In the genomic region with DNA sequence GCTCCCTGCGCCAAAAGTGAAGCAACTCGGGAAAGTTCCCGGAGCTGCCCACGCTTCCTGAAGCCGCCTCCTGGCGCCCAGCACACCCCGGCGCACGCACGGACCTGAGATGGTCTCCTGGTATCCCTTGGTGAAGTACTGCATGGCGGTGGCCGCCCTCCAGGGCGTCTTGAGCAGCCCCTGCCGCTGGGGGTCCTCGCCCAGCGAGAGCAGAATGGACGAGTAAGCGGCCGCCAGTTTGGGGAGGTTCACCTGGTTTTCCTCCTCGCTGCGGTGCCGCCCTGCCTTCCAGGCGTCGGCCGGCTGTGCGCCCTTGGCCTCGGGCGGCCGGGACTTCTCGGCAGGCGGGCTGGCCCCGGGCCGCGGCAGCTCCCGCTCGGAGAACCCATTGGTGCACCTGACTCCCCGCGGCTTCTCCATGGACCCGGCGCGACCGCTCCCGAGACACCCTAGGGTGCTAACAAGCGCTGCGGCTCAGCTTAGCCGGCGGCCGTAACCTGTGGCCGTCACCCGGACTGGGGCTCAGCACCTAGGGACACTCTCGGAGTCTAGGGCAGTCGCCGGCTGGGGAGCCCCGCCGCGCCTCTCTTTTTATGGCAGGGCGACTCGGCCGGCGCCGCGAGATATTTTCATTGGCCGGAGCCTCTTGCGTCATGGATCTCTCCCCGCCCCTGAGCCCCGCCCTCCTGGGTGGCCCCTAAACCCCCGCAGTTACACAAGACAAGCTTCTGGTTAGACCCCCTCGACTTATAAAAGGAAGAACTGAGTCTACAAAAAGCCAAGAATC, we compare ENCODE assay signal across 8 mouse cellular contexts. TPM values are rescaled to one million over a fixed set of nuclear protein-coding genes. Genes with fewer than 3 reads are reported as not detected.
DNase-seq lines count a peak whose midpoint lies in the region; ATAC-seq and TF ChIP-seq lines count a peak whose summit lies in the region.

Gene Gch1, minus strand, starts transcription at position 566 of the 787 bp plus-strand sequence.

- peaks cover 27% of the 10 kb centered on the region for H3K27me3 ChIP-seq in hindbrain, embryonic 10.5 days (ENCODE audit: insufficient read depth, poor library complexity, severe bottlenecking)
- no peaks in the 10 kb centered on the region for H3K27me3 ChIP-seq in lung, postnatal 0 days (replicated peaks; ENCODE audit: insufficient read depth, low read length)

- peaks cover 0 to 2% of the 10 kb centered on the region in 2 experiments; a peak in 1 of 4 replicates for H3K4me1 ChIP-seq in ES-E14 (ENCODE audit: control insufficient read depth in 2 of 2, insufficient read depth in 2 of 2, low read length in 2 of 2, poor library complexity in 1 of 2)
- H3K4me1 ChIP-seq in hindbrain, embryonic 10.5 days (replicated peaks), result peaks cover 11% of the 10 kb centered on the region
- peaks cover 4% of the 10 kb centered on the region; the same call in 1 of the 2 replicates for H3K4me1 ChIP-seq in lung, postnatal 0 days (ENCODE audit: insufficient read depth, low read depth, low read length)

- no peak for DNase-seq in ES-E14 (ENCODE audit: low read depth, low spot score)
- DNase-seq in cerebellum, adult 8-10 months, result peak; percentile 18
- peak; percentile 48 for DNase-seq in forelimb bud, embryonic 11.5 days (ENCODE audit: low read depth, low spot score)
- peak; percentile 74 for DNase-seq in hindbrain, embryonic 10.5 days (ENCODE audit: low spot score)
- peak; percentile 58 to 73 for DNase-seq in layer of hippocampus, postnatal 10 days (ENCODE audit: low spot score in 2 of 2)
- peak; percentile 84 for DNase-seq in lung, postnatal 0 days (ENCODE audit: low spot score)
- peak; percentile 48 for DNase-seq in ovary, postnatal 10 days (ENCODE audit: low spot score)
- DNase-seq in thymus, postnatal 10 days (ENCODE audit: low spot score in 2 of 2), result peak; percentile 78 to 87

- no peaks in the 10 kb centered on the region for H3K9me3 ChIP-seq in ES-E14 (ENCODE audit: control insufficient read depth, insufficient read depth, low read depth, low read length)
- H3K9me3 ChIP-seq in hindbrain, embryonic 10.5 days, result no peaks in the 10 kb centered on the region
- H3K9me3 ChIP-seq in lung, postnatal 0 days (ENCODE audit: low read length), result no peaks in the 10 kb centered on the region

- WGBS in hindbrain, embryonic 10.5 days, result under 1% methylated on average over 68 of the region's 68 CpGs
- under 1% methylated on average over 46 of the region's 68 CpGs for WGBS in lung, postnatal 0 days

- peak within 1 kb of the TSS; percentile 98 for H3K4me2 ChIP-seq in lung, postnatal 0 days (replicated peaks; ENCODE audit: low read depth, low read length)

- peak; percentile 41; the same call in 1 of the 2 replicates for TF ChIP-seq CTCF in lung, postnatal 0 days (IDR thresholded peaks at IDR 0.05)

- peak within 1 kb of the TSS; percentile 77 for H3K9ac ChIP-seq in ES-E14 (ENCODE audit: insufficient read depth, low read depth, low read length, poor library complexity, severe bottlenecking)
- peak within 1 kb of the TSS; percentile 50 for H3K9ac ChIP-seq in lung, postnatal 0 days (replicated peaks; ENCODE audit: low read depth)

- H3K36me3 ChIP-seq in ES-E14 (ENCODE audit: control insufficient read depth, insufficient read depth, low read length, poor library complexity, severe bottlenecking), result no peaks in the 10 kb centered on the region
- H3K36me3 ChIP-seq in hindbrain, embryonic 10.5 days, result no peaks in the 10 kb centered on the region
- H3K36me3 ChIP-seq in lung, postnatal 0 days (ENCODE audit: insufficient read depth, low read length), result no peaks in the 10 kb centered on the region

- H3K4me3 ChIP-seq in ES-E14 (ENCODE audit: insufficient read depth in 1 of 2, low read depth in 1 of 2, low read length in 2 of 2, poor library complexity in 1 of 2, severe bottlenecking in 1 of 2), result peak within 1 kb of the TSS; percentile 88 to 99
- peak within 1 kb of the TSS; percentile 89 for H3K4me3 ChIP-seq in hindbrain, embryonic 10.5 days
- peak within 1 kb of the TSS; percentile 80 for H3K4me3 ChIP-seq in lung, postnatal 0 days (ENCODE audit: low read depth, low read length)

- H3K27ac ChIP-seq in ES-E14 (ENCODE audit: insufficient read depth, low read depth, low read length, poor library complexity, severe bottlenecking), result no peak within 1 kb of the TSS
- H3K27ac ChIP-seq in hindbrain, embryonic 10.5 days, result peak within 1 kb of the TSS; percentile 73
- H3K27ac ChIP-seq in lung, postnatal 0 days (ENCODE audit: low read length), result peak within 1 kb of the TSS; percentile 77

- ATAC-seq in lung, postnatal 0 days, result peak; percentile 86

- TF ChIP-seq EP300 in lung, postnatal 0 days (IDR thresholded peaks at IDR 0.05), result no peak

- in situ Hi-C loops in ES-E14 (cut with MboI; ENCODE audit: low sequenced_read_pairs in 2 of 2, unreplicated experiment in 2 of 2), result no loop called here

TF ChIP-seq in ES-E14, 5 proteins besides CTCF, POLR2A, EP300 and RAD21:
- TF ChIP-seq MAFK (IDR thresholded peaks at IDR 0.05; ENCODE audit: insufficient read depth, low read depth, low read length) (no peak), CHD2 (IDR thresholded peaks at IDR 0.05; ENCODE audit: low read depth, low read length) (no peak), HCFC1 (IDR thresholded peaks at IDR 0.05; ENCODE audit: borderline replicate concordance, insufficient read depth, low read length) (no peak), ZNF384 (IDR thresholded peaks at IDR 0.05; ENCODE audit: low read depth, low read length) (no peak), ZC3H11A (IDR thresholded peaks at IDR 0.05; ENCODE audit: borderline replicate concordance, low read depth, low read length) (no peak)

RNA-seq across cellular contexts. Expression of gene Gch1, which starts in this region (rescaled TPM):
- total RNA-seq in ES-E14 (2012; rRNA removed), result 0.76 and 1.8 TPM in 2 replicates
- 0.98 and 1.2 TPM in 2 replicates for polyA plus RNA-seq in hindbrain, embryonic 10.5 days (2016; fragmentation: Nextera tagmentation; extraction: Ambion mirVana)
- total RNA-seq in layer of hippocampus, postnatal 10 days (2021), result 1 to 10 TPM in 1 of 2 experiments, under 1 TPM in 1; 0.80 to 1.0 TPM
- 9.7 and 11.6 TPM in 2 replicates for polyA plus RNA-seq in lung, postnatal 0 days (2015; fragmentation: Nextera tagmentation; extraction: Ambion mirVana)
